Mouse (Mus musculus): Measurements from ENCODE around the gene Thap8. TPM values are rescaled to one million over a fixed set of nuclear protein-coding genes. Genes with fewer than 3 reads are reported as not detected.

Thap8 gene
- total RNA-seq, 2 experiments from 2014 or later, result 0.32 to 0.38 TPM

Other genes starting within 250 kb of the Thap8 start
- 1 to 10 TPM; 1.5 to 2.9 TPM for gene Zfp14, start 228.7 kb upstream of the Thap8 start, total RNA-seq (2021)
- 1 to 10 TPM in 1 of 2 experiments, under 1 TPM in 1; 0.52 to 1.2 TPM for gene Zfp82, start 207.2 kb upstream of the Thap8 start, total RNA-seq (2021)
- gene Gm26920, start 189.7 kb upstream of the Thap8 start, total RNA-seq (2021), result 1 to 10 TPM in 1 of 2 experiments, under 1 TPM in 1; 0.33 to 1.8 TPM
- 1 to 10 TPM; 2.0 to 3.2 TPM for gene Zfp566, start 189.6 kb upstream of the Thap8 start, total RNA-seq (2021)
- 10 to 100 TPM; 35.2 to 46.9 TPM for gene Zfp260, start 185.3 kb upstream of the Thap8 start, total RNA-seq (2021)
- 1 to 10 TPM; 2.6 to 4.8 TPM for gene Zfp382, start 158.2 kb upstream of the Thap8 start, total RNA-seq (2021)
- gene Zfp146, start 110.3 kb upstream of the Thap8 start, total RNA-seq (2021), result 10 to 100 TPM; 34.6 to 40.3 TPM
- gene Cox7a1, start 96.0 kb upstream of the Thap8 start, total RNA-seq (2021), result 100 to 1,000 TPM; 630 to 723 TPM
- 100 to 1,000 TPM; 314 to 330 TPM for gene Capns1, start 81.3 kb upstream of the Thap8 start, total RNA-seq (2021)
- gene Polr2i, start 48.1 kb upstream of the Thap8 start, total RNA-seq (2021), result 10 to 100 TPM; 71.9 to 80.7 TPM
- 10 to 100 TPM; 42.8 to 47.0 TPM for gene Tbcb, start 47.8 kb upstream of the Thap8 start, total RNA-seq (2021)
- under 1 TPM in 1 of 2 experiments, not detected in 1; 0.77 TPM for gene Ovol3, start 44.4 kb upstream of the Thap8 start, total RNA-seq (2021)
- gene Wdr62, start 325 bp downstream of the Thap8 start, total RNA-seq (2021), result 1 to 10 TPM; 4.9 to 5.9 TPM
- 10 to 100 TPM; 22.2 to 26.5 TPM for gene Clip3, start 11.6 kb downstream of the Thap8 start, total RNA-seq (2021)
- gene Alkbh6, start 28.6 kb downstream of the Thap8 start, total RNA-seq (2021), result 10 to 100 TPM; 18.3 to 18.6 TPM
- 1 to 10 TPM; 1.8 TPM for gene Syne4, start 34.7 kb downstream of the Thap8 start, total RNA-seq (2021)
- gene E130208F15Rik, start 41.6 kb downstream of the Thap8 start, total RNA-seq (2021), result 1 to 10 TPM; 1.0 to 1.2 TPM
- 10 to 100 TPM; 10.3 to 11.5 TPM for gene Sdhaf1, start 43.8 kb downstream of the Thap8 start, total RNA-seq (2021)
- 1 to 10 TPM; 1.6 to 3.1 TPM for gene Lrfn3, start 82.7 kb downstream of the Thap8 start, total RNA-seq (2021)
- 10 to 100 TPM; 11.9 to 22.2 TPM for gene Tyrobp, start 133.7 kb downstream of the Thap8 start, total RNA-seq (2021)
- gene Hcst, start 139.8 kb downstream of the Thap8 start, total RNA-seq (2021), result under 1 TPM; 0.66 to 0.72 TPM
- gene Nfkbid, start 141.6 kb downstream of the Thap8 start, total RNA-seq (2021), result under 1 TPM; 0.14 to 0.45 TPM
- 1 to 10 TPM; 3.3 to 4.4 TPM for gene Aplp1, start 165.4 kb downstream of the Thap8 start, total RNA-seq (2021)
- not detected for gene Kirrel2, start 177.6 kb downstream of the Thap8 start, total RNA-seq (2021)
- not detected for gene Nphs1, start 178.2 kb downstream of the Thap8 start, total RNA-seq (2021)
- not detected for gene Prodh2, start 213.5 kb downstream of the Thap8 start, total RNA-seq (2021)